Mouse (Mus musculus): ENCODE measurements around the gene Fgfr2.
"Not testable (repeated sequence)": the region's sequence is repeated elsewhere in the genome, so short reads cannot be mapped to it uniquely, and the experiment has no call there.

Fgfr2 gene

GRCm38 (mm10) chr7:133120221-133120751 lies 2.9 kb downstream of the Fgfr2 start:
- DNase-seq: peak; percentile 27

- no peak for DNase-seq
These were observed 5.3 kb downstream of the Fgfr2 start for GRCm38 (mm10) chr7:133117815-133118214.

- no peak for DNase-seq
These were observed 6.6 kb downstream of the Fgfr2 start for GRCm38 (mm10) chr7:133116542-133116941.

GRCm38 (mm10) chr7:133115886-133116285 lies 7.3 kb downstream of the Fgfr2 start:
- peak; percentile 83 for DNase-seq

- DNase-seq: peak; percentile 64
These were observed 8.2 kb downstream of the Fgfr2 start for GRCm38 (mm10) chr7:133114847-133115470.

GRCm38 (mm10) chr7:133113185-133113895 lies 9.8 kb downstream of the Fgfr2 start:
- DNase-seq: no peak

- DNase-seq: peak; percentile 85
These were observed 10.8 kb downstream of the Fgfr2 start for GRCm38 (mm10) chr7:133112351-133112831.

- peak; percentile 53 for DNase-seq
These were observed 13.7 kb downstream of the Fgfr2 start for GRCm38 (mm10) chr7:133109442-133109841.

GRCm38 (mm10) chr7:133108695-133109094 lies 14.5 kb downstream of the Fgfr2 start:
- peak; percentile 55 for DNase-seq

GRCm38 (mm10) chr7:133102578-133102977 lies 20.6 kb downstream of the Fgfr2 start:
- DNase-seq: no peak

GRCm38 (mm10) chr7:133101070-133101469 lies 22.1 kb downstream of the Fgfr2 start:
- DNase-seq: no peak

GRCm38 (mm10) chr7:133100178-133100577 lies 23.0 kb downstream of the Fgfr2 start:
- DNase-seq: no peak

GRCm38 (mm10) chr7:133099266-133099665 lies 23.9 kb downstream of the Fgfr2 start:
- DNase-seq: peak; percentile 41

GRCm38 (mm10) chr7:133098118-133098793 lies 24.9 kb downstream of the Fgfr2 start:
- no peak for DNase-seq

GRCm38 (mm10) chr7:133095610-133096009 lies 27.5 kb downstream of the Fgfr2 start:
- not testable (repeated sequence) for DNase-seq

GRCm38 (mm10) chr7:133094711-133095495 lies 28.2 kb downstream of the Fgfr2 start:
- no peak for DNase-seq

- no peak for DNase-seq
These were observed 29.0 kb downstream of the Fgfr2 start for GRCm38 (mm10) chr7:133094161-133094560.

GRCm38 (mm10) chr7:133093731-133094130 lies 29.4 kb downstream of the Fgfr2 start:
- no peak for DNase-seq

- DNase-seq: no peak
These were observed 32.5 kb downstream of the Fgfr2 start for GRCm38 (mm10) chr7:133090641-133091040.

GRCm38 (mm10) chr7:133089621-133090260 lies 33.4 kb downstream of the Fgfr2 start:
- DNase-seq: no peak

- DNase-seq: peak; percentile 66
These were observed 34.3 kb downstream of the Fgfr2 start for GRCm38 (mm10) chr7:133088830-133089261.

- peak; percentile 61 for DNase-seq
These were observed 34.7 kb downstream of the Fgfr2 start for GRCm38 (mm10) chr7:133088411-133088810.

Measured in kidney, adult 11 months (tissue).